Mouse (Mus musculus): Measurements from ENCODE around the gene Olfr115. TPM values are rescaled to one million over a fixed set of nuclear protein-coding genes. Genes with fewer than 3 reads are reported as not detected.

The Olfr115 gene
- not detected in 2 replicates for polyA plus RNA-seq (2012; rRNA removed)

DNA sequence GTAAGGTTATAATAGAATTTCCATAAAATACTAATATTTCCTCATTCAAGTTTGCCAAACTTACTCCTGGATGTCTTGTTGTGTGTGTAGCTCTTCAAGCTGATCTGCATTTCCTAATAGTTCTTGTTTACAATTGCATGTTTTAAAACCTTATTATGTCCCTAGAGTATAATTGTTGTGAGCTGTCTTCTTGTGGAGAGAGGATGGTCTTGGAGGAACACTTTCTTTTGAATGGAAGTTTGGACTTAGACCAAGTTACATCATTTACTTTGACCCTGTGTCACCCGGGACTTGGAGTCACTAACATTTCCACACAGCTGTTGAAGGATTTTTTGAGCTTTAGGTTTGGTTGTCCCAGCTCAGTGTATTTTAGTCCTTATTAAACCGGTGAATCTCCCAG lies at the start of gene Olfr115, which contains the start of gene Olfr116:
Gene Olfr115 (minus strand): TSS at position 101 of the 400 bp plus-strand sequence.
Gene Olfr116 (minus strand): TSS at position 191 of the 400 bp plus-strand sequence.
- 67% methylated on average over 2 of the region's 2 CpGs for WGBS
- DNase-seq (ENCODE audit: low read depth, low spot score): no peak

DNA sequence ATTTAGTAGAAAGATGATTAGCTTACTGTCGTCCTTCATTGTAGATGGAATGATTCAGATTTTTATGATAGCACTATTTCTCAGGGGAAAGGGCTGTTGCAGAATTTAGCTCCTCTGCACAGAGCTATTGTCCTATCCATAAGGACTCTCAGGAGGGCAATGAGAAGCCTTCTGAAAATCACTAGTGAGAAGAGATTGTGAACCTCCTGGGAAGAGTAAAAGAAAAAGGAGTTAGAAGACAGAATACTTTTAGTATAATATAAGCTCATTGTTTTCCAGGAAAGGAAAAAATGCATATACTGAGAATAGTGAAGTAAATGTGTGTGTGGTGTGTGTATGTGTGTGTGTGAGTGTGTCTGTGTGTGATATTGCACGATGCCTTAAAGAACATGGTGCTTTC lies 39.8 kb upstream of the Olfr115 start, which contains the start of gene Olfr118:
Gene Olfr118 (plus strand): TSS at position 301 of the 400 bp plus-strand sequence.
- WGBS: 61% methylated on average over 2 of the region's 2 CpGs
- no peak for DNase-seq (ENCODE audit: low read depth, low spot score)

DNA sequence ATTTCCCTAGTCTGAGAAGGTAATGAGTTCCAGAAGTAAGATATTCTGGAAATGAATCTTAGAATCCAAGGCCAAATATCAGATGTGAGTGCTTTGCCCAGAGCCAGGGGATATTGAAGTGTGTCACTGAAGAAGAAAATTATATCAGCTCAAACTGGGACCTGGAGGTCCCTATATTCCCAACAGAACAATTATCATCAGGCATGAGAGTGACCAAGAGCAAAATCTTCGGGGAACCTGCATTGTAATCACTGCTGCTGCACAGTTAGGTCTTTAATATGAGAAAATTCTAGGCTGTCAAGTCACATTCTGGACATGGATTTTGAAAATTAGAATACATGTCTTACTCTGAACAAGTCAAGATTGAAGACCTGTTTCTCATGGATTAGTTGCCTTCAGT lies 36.8 kb upstream of the Olfr115 start, which contains the start of gene Olfr117:
Gene Olfr117 (minus strand): TSS at position 101 of the 400 bp plus-strand sequence.
- WGBS: 36% methylated on average over 1 of the region's 1 CpGs
- no peak for DNase-seq (ENCODE audit: low read depth, low spot score)

DNA sequence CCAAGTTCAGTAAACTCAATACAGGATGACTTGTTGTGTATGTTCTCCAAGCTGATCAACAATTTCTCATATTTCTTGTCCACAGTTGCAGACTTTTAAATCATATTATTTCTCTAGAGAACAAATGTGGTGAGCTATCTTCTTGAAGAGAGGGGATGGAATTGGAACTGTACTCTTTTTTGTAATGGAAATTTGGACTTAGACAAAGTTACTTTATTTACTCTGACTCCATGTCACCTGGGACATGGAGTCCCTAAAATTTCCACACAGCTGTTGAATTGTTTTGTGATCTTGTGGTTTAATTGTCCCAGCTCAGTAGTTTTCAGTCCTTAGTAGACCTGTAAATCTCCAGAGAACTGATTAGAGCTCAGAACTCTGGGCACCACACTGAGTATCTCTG lies 34.3 kb downstream of the Olfr115 start, which contains the start of gene Olfr114:
Gene Olfr114 (minus strand): TSS at position 101 of the 400 bp plus-strand sequence.
- no peak for DNase-seq (ENCODE audit: low read depth, low spot score)

DNA sequence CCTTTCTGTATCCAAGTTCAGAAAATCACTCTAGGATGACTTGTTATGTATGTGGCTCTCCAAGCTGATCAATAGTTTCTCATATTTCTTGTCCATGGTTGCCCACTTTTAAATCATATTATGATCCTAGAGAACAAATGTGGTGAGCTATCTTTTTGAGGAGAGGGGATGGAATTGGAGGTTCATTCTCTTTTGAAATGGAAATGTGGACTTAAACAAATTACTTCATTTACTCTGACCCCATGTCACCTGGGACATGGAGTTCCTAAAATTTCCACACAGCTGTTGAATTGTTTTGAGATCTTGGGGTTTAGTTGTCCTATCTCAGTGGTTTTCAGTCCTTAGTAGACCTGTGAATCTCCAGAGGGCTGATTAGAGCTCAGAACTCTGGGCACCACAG lies 49.3 kb downstream of the Olfr115 start, which contains the start of gene Olfr113:
Gene Olfr113 (minus strand): TSS at position 101 of the 400 bp plus-strand sequence.
- no peak for DNase-seq (ENCODE audit: low read depth, low spot score)

DNA sequence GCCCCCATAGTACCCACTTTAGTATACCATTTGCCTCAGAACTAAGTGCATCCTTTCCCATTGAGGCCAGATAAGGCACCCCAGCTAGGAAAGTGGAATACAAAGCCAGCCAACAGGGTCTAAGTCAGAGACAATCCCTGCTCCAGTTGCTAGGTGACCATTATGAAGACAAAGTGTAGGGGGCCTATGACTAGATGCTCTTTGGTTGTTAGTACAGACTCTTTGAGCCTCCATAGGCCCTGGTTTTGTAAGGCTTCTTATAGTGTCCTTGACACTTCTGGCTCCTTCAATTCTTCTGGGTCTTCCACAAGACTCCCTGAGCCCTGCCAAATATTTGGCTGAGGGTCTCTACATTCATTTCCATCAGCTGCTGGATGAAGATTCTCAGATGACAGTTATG lies 57.6 kb downstream of the Olfr115 start, which contains the start of gene Olfr112:
Gene Olfr112 (minus strand): TSS at position 101 of the 400 bp plus-strand sequence.
- DNase-seq (ENCODE audit: low read depth, low spot score): no peak

Other genes with a start within 250 kb of the Olfr115 start
- not detected in 2 replicates for gene Olfr105-ps, start 248.1 kb downstream of the Olfr115 start, polyA plus RNA-seq (2012; rRNA removed)
- not detected in 2 replicates for gene Olfr106-ps, start 236.7 kb downstream of the Olfr115 start, polyA plus RNA-seq (2012; rRNA removed)
- not detected in 2 replicates for gene Olfr107, start 227.9 kb downstream of the Olfr115 start, polyA plus RNA-seq (2012; rRNA removed)
- not detected in 2 replicates for gene Olfr108, start 181.6 kb downstream of the Olfr115 start, polyA plus RNA-seq (2012; rRNA removed)
- not detected in 2 replicates for gene Olfr109, start 168.2 kb downstream of the Olfr115 start, polyA plus RNA-seq (2012; rRNA removed)
- 1.8 and 2.3 TPM in 2 replicates for gene H2-M2, start 143.6 kb downstream of the Olfr115 start, polyA plus RNA-seq (2012; rRNA removed)
- not detected in 2 replicates for gene Olfr110, start 134.6 kb downstream of the Olfr115 start, polyA plus RNA-seq (2012; rRNA removed)
- gene Olfr111, start 119.1 kb downstream of the Olfr115 start, polyA plus RNA-seq (2012; rRNA removed): 0.07 TPM in 1 of 2 replicates, not detected in the other
- not detected in 2 replicates for gene Olfr112, start 57.7 kb downstream of the Olfr115 start, polyA plus RNA-seq (2012; rRNA removed)
- not detected in 2 replicates for gene Olfr113, start 49.4 kb downstream of the Olfr115 start, polyA plus RNA-seq (2012; rRNA removed)
- gene Olfr114, start 34.4 kb downstream of the Olfr115 start, polyA plus RNA-seq (2012; rRNA removed): not detected in 2 replicates
- gene Olfr116, start 90 bp upstream of the Olfr115 start, polyA plus RNA-seq (2012; rRNA removed): not detected in 2 replicates
- gene Olfr117, start 36.7 kb upstream of the Olfr115 start, polyA plus RNA-seq (2012; rRNA removed): not detected in 2 replicates
- not detected in 2 replicates for gene Olfr118, start 39.9 kb upstream of the Olfr115 start, polyA plus RNA-seq (2012; rRNA removed)
- not detected in 2 replicates for gene Olfr119, start 69.5 kb upstream of the Olfr115 start, polyA plus RNA-seq (2012; rRNA removed)
- gene Olfr120, start 94.7 kb upstream of the Olfr115 start, polyA plus RNA-seq (2012; rRNA removed): not detected in 2 replicates
- not detected in 2 replicates for gene Olfr121, start 121.7 kb upstream of the Olfr115 start, polyA plus RNA-seq (2012; rRNA removed)
- not detected in 2 replicates for gene Olfr122, start 141.5 kb upstream of the Olfr115 start, polyA plus RNA-seq (2012; rRNA removed)
- gene Olfr123, start 166.4 kb upstream of the Olfr115 start, polyA plus RNA-seq (2012; rRNA removed): not detected in 2 replicates
- not detected in 2 replicates for gene Olfr124, start 172.8 kb upstream of the Olfr115 start, polyA plus RNA-seq (2012; rRNA removed)
- gene Olfr125, start 205.8 kb upstream of the Olfr115 start, polyA plus RNA-seq (2012; rRNA removed): not detected in 2 replicates
- not detected in 2 replicates for gene Olfr126, start 220.4 kb upstream of the Olfr115 start, polyA plus RNA-seq (2012; rRNA removed)